Mouse (Mus musculus) splenic B cell, adult 2 months (primary cell): ENCODE measurements around the gene Arhgef39.

Source experiments
- DNase-seq: peaks from one replicate; pipeline ENCODE4 v3.0.0-alpha.2; 2011; ENCODE audit warnings: low read depth, low spot score
- H3K27me3 ChIP-seq: 2 replicates; pipeline ENCODE4 v1.6.1; 2012; ENCODE audit warnings: mild to moderate bottlenecking, low read length, moderate library complexity, mixed read lengths; ENCODE audit not compliant: control insufficient read depth, poor library complexity, insufficient read depth, severe bottlenecking
- H3K36me3 ChIP-seq: 2 replicates; pipeline ENCODE4 v1.6.1; 2012; ENCODE audit warnings: mild to moderate bottlenecking, low read length, moderate library complexity, mixed read lengths; ENCODE audit not compliant: control insufficient read depth, poor library complexity, insufficient read depth, severe bottlenecking

Gene Arhgef39

GRCm38 (mm10) chr4:43448554-43448953 lies 50.9 kb downstream of the Arhgef39 start:
- DNase-seq, result no peak
- Histone ChIP-seq H3K27me3 (no peaks in the 10 kb centered on the region), H3K36me3 (peaks cover 20% of the 10 kb centered on the region)

- Histone ChIP-seq H3K36me3 (peaks cover 19% of the 10 kb centered on the region), H3K27me3 (no peaks in the 10 kb centered on the region)
- DNase-seq, result no peak
Measured at GRCm38 (mm10) chr4:43447251-43447650, 52.2 kb downstream of the Arhgef39 start.
